Mouse (Mus musculus) embryo, embryonic 11.5 days (tissue): ENCODE measurements around the gene Gm6169.
"Not testable (repeated sequence)": the region's sequence is repeated elsewhere in the genome, so short reads cannot be mapped to it uniquely, and the experiment has no call there.

Experiments
- DNase-seq: peaks from one replicate; pipeline ENCODE4 v3.0.0-alpha.2; 2012; ENCODE audit warnings: low read depth, low spot score

Gene Gm6169

DNA sequence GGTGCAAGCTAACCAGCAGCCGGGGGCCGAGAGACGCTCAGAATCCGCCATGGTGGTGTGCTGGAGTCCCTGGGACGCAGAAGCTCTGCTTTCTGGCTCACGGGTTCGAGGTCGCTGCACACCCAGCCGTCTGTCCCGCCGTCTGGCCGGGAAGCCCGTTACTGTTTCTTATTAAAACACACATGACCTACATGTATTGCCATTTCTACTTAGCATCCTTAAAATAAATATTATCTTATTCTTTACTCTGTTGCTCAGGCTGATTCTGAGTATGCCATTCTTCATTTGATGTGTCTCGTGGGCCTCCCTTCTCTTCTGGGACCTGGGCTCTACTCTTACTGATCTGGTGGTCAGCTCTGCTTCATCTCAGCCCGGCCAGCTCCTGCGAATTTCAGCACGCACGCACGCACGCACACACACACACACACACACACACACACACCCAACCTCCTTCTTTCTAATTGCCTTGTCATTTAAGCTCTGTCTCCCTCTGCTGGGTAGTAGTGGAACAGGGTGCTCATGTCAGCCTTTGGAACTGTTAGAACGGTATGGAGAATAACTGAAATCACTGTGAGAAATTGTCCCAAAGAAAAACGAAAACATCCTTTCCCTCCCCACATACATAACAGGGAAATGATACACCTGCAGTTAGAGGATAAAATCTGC lies at the start of gene Gm6169:
Gm6169 (minus strand) TSS at position 51 of the 666 bp plus-strand sequence.
- peak; percentile 24 for DNase-seq

GRCm38 (mm10) chr13:97145834-97146233 lies 46.8 kb upstream of the Gm6169 start:
- DNase-seq: peak; percentile 17

GRCm38 (mm10) chr13:97142321-97142720 lies 43.3 kb upstream of the Gm6169 start:
- no peak for DNase-seq

GRCm38 (mm10) chr13:97138404-97138931 lies 39.4 kb upstream of the Gm6169 start:
- DNase-seq: not testable (repeated sequence)

- peak; percentile 88 for DNase-seq
Measured at GRCm38 (mm10) chr13:97137466-97138400, 38.7 kb upstream of the Gm6169 start, which contains the start of the genes Gfm2 and Nsa2. Gene Gfm2 (plus strand): TSS chr13:97137937. Gene Nsa2 (minus strand): TSS chr13:97137937.

- not testable (repeated sequence) for DNase-seq
Measured at GRCm38 (mm10) chr13:97130413-97130812, 31.4 kb upstream of the Gm6169 start.

DNA sequence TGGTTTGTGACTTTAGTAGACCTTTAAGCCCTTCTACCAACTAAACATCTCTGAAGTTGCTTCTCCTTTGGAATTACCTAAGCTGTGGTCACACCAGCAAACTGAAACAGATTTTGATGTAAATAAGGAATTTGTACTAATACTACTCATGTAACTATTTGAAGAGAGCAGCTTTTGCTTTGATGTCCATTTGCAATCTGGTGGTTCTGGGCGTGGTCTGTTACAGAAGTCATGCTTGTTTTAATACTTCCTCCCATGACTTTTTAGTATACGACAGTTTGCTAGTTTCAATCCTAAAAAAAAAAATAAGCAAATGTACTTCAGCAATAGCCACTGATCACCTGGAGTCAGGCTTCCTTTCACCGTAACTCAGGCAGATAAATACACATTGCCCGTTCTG lies 30.6 kb upstream of the Gm6169 start:
- DNase-seq: not testable (repeated sequence)

GRCm38 (mm10) chr13:97121341-97121740 lies 22.3 kb upstream of the Gm6169 start:
- DNase-seq: no peak

GRCm38 (mm10) chr13:97109046-97109445 lies 10.0 kb upstream of the Gm6169 start:
- DNase-seq: no peak

DNA sequence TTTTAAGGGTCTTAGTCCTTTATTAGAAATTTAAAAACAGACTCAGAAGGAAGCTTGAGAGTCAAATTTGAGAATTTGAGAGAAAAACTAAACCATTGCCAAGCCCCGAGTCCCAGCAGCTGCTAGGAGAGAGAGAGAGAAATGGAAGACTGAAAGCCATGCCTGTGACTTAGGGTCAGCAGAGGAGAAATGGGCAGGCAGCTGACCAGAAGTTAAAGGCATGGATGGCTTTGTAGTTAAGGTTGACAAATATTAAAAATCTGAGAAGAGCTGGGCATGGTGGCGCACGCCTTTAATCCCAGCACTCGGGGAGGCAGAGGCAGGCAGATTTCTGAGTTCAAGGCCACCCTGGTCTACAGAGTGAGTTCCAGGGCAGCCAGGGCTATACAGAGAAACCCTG lies 8.7 kb upstream of the Gm6169 start:
- DNase-seq: not testable (repeated sequence)

DNA sequence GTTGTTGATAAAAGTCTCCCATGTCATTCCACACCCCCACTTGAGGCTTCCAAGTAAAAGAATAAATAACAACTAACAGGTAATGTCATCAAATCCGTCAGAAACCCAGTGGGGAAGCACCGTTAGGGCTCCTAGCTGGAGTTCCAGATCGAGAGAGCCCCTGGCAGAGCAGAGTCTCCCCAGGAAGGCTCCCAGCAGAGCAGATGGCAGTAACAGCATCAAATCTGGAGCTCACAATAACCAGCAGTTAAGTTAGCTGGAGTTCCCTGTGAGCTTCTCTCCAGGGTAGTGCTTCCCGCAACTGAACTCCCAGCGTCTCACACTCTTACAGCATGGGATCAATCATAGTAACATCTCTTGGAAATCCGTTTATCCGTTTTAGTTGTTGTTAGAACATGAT lies 6.0 kb upstream of the Gm6169 start:
- DNase-seq: no peak

DNA sequence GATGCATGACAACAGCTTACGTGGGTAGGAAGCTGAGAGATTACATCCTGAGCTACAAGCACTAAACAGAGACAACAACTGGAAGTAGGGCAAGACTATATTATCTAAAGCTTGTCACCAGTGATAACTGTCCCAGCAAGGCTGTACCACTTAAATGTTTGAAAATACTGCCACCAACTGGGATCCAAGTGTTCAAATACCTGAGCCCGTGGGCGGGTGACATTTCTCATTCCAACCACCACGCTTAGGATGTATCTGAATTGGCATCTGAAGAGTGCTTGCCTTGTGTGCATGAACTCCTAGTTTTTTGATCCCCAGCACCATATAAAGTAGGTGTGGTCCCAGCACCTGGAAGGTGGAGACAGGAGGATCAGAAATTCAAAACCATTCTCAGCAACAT lies 3.3 kb downstream of the Gm6169 start:
- no peak for DNase-seq

DNA sequence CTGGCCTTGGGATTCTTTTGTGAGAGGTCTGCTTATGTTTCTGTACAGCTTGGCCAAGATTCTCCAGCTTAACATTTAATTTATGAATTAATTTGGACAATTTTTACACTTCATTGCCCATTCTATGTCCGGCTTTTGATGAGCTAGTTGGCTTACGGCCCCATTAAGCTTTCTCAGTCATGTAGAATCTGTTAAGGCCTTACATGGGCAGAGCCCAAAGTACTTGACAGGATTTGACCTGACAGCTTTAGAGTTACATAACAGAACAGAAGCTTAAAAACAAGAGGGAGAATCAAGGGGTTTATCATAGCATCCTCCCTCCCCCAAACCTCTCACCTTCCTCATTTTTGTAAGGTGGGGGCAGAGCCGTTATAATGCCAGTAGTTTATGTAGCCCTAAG lies 10.9 kb downstream of the Gm6169 start:
- no peak for DNase-seq

DNA sequence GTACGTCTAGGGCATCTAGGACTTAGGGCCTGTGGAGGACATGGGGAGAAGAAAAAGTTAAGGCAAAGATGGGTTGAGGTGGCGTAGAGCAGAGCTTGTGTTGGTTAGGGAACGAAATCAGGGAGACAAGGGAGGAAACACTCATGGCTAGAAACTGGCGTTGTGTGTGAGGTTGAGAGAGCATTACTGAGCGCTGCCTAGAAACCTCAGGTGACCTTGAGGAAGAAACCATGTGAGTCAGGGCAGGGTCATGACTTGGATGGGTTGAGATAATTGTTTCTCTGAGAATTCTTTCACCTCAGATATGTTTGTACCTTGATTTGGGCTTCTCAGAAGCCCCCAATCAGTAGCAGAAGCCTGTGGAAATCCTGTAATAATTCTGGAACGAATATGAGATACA lies 11.6 kb downstream of the Gm6169 start:
- DNase-seq: no peak

DNA sequence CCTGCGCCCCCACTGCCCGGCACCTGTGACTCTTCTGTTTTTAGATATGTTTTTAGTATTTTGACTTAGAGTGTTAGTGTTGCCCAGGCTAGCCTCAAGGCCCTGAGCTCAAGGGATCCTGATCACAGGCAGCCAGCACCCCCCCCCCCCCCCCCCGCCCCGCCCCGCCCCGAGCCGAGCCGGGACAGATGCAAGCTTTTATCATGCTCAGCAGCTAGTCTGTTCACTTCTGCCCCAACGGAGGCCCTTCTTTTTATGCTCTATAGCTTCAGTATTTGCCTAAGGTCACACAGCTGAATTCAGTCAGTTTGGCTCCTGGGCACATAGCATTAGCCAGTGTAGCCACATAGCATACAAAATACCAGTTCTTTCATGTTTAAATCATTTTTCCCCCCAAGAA lies 12.7 kb downstream of the Gm6169 start:
- no peak for DNase-seq

DNA sequence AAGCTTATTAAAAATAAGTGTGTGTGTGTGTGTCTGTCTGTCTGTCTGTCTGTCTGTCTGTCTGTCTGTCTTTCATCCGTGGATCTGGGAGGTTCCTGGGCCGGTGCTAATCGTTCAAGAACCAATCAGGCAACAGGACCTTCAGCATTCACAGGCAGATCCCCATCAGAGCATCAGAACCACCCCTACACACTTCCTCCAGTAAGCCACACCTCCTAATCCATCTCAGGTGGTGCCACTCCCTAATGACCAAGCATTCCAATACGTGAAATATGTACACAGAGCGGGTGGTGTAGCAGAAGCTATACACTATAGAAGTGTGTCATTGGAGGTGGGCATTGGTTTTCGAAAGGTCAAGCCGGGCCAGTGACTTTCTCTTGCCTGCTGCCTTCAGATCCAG lies 16.6 kb downstream of the Gm6169 start:
- DNase-seq: no peak

DNA sequence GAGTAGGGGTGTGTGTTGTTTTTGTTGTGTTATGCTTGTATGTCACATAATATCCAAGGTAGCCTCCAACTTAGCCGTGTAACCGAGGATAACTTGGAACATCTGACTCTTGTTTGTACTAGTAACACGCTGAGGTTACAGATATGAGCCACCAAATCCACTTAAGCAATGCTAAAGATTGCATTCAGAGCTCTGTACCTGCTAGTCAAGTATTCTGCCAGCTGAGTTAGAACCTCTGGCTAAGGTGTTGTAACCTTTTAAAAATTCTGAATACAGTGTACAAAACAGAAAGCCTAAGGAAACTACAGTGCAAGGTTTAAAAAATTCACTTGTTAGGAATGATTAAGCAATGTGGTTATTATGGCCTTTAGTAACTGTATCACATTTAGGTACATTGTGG lies 18.4 kb downstream of the Gm6169 start:
- DNase-seq: no peak

- no peak for DNase-seq
Measured at GRCm38 (mm10) chr13:97080201-97080600, 18.8 kb downstream of the Gm6169 start.

DNA sequence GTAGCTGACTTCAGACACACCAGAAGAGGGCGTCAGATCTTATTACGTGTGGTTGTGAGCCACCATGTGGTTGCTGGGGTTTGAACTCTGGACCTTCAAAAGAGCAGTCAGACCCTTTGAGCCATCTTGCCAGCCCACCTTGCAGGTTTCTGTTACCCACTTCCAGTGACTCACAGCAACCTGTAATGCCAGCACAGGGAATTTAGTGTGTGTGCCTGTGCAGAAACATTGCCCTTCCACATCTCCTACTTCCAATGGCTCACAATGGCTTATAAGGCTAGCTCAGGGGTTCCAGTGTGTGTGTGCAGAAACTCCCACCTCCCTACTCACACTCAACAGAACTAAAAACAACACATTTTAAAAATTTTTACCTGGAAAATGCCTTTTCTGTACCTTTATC lies 21.5 kb downstream of the Gm6169 start:
- no peak for DNase-seq

DNA sequence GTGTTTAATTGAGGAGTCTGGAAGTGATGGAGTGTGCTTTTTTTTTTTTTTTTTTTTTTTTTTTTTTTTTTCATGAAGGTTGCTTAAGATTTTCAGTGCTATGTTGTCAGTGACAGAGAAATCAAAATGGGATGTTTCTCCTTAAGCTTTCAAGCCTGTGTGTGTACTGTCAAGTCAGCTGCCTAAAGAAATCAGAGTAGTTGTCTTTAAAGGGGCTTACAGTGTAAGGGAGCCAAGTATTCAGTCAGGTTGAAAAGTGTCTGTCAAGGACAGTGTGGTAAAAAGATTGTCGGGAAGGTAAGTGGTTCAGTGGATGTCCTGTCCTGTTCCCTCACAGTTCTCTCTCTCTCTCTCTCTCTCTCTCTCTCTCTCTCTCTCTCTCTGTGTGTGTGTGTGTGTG lies 25.5 kb downstream of the Gm6169 start:
- no peak for DNase-seq

DNA sequence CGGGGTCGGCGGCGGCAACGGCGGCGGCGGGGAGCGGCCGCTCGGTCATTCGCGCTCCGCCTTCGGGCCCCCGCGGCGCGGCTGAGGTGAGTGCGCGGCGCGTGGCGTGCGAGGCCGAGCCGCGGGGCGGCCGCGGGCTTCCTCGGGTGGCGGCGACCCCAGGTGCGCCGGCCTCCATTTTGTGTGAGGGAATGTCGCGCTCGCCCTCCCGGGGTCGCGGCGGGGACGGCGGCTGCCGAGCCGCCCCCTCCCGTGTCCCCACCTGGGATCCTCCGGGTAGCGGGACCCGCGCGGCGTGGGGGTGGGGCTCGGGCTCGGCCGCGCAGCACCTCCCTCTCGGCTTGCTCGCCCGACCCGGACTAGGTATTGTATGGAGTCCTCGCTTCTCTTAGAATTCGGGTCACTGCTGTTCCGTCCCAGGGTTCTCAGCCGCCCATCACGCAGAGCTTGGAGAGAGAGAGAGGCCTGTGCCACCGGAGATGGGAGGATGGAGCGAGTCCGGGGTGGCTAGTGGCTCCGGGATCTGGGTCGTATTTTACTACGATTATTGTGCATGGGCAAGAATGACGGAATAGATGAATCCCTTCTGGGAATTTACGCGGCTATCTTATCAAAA lies 27.3 kb downstream of the Gm6169 start:
- peak; percentile 16 for DNase-seq
